Mouse (Mus musculus) hindlimb bud, embryonic 11.5 days (tissue): ENCODE results near the gene 1700017B05Rik.
"Not testable (repeated sequence)": the region's sequence is repeated elsewhere in the genome, so short reads cannot be mapped to it uniquely, and the experiment has no call there.

Experiments used
- DNase-seq: peaks from one replicate; pipeline ENCODE4 v3.0.0-alpha.2; 2012; ENCODE audit warnings: low read depth, low spot score; ENCODE audit errors: extremely low spot score

1700017B05Rik gene

DNA sequence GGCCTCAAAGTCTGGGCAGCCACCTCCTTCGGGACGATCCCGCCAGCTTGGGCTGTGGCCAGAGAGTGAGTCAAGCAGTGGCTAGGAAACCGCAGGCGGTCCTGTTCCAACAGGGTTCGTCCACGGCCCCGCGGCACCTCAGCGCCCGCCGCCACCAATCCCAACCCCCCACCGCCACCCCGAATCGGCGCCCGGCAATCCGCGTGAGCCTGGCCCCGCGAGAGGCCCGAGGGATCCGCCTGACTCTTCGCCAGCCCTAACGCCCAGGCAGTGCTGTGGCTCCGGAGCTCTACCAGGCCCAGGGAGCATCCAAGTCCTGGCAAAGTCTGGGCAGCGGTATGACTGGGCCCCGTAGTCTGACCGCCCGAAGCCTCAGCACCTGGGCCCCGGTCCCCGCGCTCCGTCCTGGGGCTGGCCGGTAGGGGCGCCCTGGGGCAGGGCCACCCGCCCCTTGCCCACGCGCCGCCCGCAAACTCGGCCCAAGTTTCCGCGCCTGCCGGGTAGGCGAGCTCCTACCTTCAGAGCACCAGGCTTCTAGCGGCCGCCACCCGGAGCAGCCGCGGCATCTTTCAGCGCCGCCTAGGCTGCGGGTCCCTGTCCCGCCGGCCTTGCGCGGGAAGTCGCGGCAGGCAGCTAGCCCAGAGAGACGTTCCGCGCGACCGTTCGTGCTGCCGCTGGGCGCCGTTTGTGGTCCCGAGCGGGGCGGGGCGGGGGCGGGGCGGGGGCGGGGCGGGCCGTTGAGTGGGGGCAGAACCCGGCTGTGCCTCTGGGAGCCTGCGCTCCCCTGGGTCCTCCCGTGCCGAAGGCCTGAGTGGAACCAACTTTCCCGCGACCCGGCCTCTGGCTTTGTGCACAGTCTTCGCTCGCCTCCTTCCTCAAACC, at the start of gene 1700017B05Rik:
TSS of gene 1700017B05Rik (minus strand) at position 700 of the 882 bp plus-strand sequence.
- DNase-seq = no peak

DNA sequence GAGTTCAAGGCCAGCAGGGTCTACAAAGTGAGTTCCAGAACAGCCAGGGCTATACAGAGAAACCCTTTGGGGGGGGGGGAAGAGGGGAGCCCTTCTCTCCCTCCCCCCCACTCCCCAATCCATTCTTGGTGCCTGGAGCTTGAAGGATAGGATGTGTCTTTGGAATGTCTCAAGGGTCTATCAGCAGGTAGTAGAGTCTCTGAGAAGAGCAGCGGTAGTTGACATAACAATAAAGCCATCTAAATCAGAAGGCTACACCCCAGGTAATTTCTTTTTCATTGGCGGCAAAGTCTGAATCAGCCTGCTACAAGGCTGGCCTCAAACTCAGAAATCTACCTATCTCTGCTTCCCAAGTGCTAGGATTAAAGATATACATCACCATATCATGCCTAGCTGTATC, 48.5 kb upstream of the 1700017B05Rik start:
- no peak for DNase-seq

GRCm38 (mm10) chr9:57309353-57309752, 46.9 kb upstream of the 1700017B05Rik start:
- DNase-seq = no peak

- no peak for DNase-seq
These were observed 45.0 kb upstream of the 1700017B05Rik start for GRCm38 (mm10) chr9:57307456-57307855.

GRCm38 (mm10) chr9:57304716-57305115, 42.3 kb upstream of the 1700017B05Rik start:
- DNase-seq = not testable (repeated sequence)

GRCm38 (mm10) chr9:57304251-57304650, 41.8 kb upstream of the 1700017B05Rik start:
- no peak for DNase-seq

GRCm38 (mm10) chr9:57303356-57303755, 40.9 kb upstream of the 1700017B05Rik start:
- DNase-seq = no peak

GRCm38 (mm10) chr9:57300825-57301224, 38.4 kb upstream of the 1700017B05Rik start:
- no peak for DNase-seq

DNA sequence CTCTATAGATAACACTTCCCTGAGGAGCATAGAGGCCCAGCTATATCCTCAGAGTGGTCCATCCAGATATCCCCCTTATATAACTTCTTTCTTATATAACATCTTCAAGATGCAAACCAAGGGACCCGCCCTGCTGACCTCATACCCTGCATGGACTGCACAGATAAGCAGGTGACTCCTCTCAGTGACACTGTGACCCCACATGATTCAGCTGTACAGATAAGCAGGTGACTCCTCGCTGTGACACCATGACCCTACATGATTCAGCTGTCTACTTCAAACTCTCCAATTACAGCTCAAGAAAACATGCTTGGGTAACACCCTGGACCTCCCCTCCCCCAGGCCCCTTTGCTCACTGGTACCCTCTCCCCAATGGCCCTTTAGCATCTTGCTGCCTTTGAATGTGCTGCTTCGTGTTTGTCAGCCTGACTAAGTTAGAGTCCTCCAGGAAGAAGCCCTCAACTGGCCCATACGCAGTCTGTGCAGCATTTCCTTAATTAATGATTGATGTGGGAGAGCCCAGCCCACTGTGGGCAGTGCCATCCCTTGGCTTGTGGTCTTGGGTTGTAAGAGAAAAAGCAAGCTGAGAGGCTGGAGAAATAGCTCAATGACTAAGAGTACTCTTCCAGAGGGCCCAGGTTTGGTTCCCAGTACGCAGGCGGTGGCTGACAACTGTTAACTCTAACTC, 37.5 kb upstream of the 1700017B05Rik start:
- DNase-seq = no peak

DNA sequence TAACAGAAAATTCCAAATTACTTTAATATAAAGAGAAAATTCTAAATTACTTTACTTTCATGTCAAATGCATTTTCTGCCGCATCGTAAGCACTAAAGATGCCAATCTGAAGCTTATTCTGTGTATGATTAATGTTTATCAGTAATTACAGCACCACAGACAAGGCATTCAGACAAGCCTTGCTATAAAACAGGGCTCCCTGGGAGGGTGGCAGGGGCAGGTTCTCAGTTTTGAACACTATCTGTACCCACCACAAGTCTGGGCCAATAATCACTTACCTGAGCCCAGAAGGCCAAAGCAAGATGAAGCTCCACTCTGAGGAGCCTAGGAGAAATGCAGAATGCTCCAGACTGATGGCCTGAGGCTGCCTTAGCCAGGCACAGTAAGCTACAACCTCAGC, 35.5 kb upstream of the 1700017B05Rik start:
- DNase-seq = no peak

DNA sequence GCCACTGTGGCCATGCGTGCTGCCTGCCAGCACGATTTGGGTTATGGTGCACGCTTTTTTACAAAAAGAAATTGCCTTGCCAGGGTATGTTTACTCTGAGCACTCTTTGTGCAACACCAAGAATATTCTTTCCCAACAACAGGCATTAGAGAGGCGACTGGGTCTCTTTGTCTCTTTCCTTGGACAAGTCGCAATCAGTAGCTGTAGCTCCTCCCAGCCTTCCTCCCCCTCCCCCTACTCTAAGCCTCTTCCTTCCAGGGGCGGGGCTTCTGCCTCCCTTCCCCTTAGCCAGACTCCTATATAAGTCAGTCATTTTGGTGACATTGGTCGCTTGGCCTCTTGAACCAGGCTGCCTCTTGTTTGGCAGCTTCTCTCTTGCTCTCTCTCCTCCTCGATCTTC, 33.9 kb upstream of the 1700017B05Rik start:
- DNase-seq = no peak

DNA sequence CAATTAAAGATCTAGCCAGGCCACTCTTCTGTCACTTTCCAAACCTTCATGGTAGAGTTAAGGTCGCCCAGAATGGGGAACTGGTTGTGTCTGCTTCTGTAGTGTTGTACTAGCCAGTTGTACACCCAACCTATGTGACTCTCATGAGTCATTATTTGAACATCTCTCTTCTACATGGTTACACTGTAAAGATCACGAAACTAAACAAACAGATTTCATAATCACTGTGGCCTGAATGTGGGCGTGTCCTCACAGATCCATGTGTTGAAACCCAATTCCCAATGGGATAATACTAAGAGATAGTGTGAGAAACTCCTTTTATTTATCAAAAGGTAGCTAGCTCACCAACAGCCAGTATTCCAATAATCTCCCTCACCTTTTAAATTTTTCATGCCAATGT, 33.3 kb upstream of the 1700017B05Rik start:
- DNase-seq = no peak

DNA sequence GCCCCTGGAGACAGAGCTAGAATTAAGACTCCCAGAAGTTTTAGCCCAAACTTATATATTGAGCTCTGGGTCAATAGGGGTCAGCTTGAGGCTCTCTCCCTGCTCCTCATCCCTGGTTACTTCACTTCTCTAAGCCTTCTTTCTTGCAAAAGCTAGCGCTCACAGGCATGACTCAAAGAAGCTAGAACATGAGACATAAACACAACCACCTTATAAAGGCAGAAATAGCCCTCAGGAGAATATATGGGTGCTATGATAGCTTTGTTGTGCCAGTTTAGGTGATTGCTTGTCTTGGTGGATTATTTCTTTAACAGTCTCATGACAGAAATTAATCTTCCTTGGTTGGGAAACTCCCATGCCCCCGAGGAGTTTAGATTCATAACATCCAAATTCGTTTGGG, 32.5 kb upstream of the 1700017B05Rik start:
- no peak for DNase-seq

DNA sequence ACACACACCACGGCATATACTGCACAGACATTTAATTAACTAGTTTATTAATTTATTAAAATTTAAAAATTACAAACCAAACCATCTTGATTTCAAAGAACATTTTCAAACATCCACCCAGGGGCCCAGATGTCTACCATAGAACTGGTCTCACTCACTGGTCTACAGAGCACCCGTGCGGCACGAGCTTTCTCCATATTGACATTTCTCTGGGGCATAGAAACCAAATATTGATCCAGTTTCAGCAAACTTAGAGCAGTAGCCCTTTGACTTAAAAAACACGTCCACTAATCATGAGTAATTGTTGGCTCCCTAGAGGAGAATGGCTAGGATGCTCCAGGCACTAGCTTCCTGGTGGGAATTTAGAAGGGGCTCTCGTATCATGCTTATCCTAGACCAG, 24.8 kb upstream of the 1700017B05Rik start:
- DNase-seq = no peak

DNA sequence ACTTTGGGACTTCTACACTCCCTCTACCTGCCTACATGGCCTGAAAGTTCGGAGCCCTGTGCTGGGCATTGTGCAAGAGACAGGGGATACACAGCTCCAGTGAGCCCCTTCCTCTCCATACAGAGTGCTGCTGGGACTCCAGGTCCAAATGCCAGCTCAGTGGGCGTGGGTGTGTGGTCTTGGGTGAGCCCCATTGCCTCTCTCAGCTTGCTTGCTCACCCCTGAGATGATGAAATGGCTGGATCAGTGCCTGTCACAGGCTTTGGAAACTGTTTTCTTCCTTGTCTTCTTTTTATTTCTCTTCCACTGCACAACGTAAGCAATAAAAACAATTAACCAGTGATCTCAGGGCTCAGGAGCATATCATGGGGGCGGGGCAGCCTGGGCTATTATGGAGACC, 20.9 kb upstream of the 1700017B05Rik start:
- no peak for DNase-seq

GRCm38 (mm10) chr9:57282686-57283085, 20.3 kb upstream of the 1700017B05Rik start:
- DNase-seq = no peak

DNA sequence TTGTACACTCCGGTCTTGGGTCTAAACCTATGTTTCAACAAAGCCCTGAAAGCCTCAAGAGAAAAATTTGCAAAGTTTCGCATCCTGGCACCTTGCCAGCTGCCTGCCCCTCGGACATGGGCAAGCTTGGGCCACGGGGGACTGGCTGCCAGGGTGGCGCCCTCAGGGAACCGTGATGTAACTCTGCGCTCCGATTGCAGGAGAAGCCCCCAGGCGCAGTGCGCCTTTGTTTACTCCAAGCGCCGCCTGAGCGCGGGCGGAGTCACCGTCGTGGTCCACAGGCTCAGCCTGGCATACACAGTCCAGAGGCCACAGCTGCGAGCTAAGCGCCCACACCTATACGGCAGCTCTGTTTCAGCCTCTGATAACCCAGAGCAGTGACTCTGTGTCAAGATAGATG, 19.1 kb upstream of the 1700017B05Rik start:
- no peak for DNase-seq

DNA sequence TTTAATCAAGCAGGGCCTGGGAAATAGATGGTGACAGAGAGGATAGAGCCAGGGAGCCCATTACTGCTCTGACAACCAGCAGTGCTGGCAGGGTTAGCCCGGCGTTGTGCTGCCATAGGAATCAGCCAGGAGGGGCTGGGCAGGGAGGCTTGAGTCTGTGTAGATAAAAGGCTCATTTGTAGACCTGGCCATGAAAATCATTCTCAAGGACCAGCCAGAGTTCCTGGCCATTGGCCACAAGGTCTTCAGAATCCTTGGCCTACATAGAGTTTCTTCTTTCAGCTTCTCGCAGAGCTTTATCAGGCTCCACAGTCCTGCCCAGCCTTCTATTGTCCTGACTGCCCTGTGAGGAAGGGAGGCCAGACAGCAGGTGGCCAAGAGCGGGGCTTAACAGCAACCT, 17.0 kb upstream of the 1700017B05Rik start:
- DNase-seq = no peak

DNA sequence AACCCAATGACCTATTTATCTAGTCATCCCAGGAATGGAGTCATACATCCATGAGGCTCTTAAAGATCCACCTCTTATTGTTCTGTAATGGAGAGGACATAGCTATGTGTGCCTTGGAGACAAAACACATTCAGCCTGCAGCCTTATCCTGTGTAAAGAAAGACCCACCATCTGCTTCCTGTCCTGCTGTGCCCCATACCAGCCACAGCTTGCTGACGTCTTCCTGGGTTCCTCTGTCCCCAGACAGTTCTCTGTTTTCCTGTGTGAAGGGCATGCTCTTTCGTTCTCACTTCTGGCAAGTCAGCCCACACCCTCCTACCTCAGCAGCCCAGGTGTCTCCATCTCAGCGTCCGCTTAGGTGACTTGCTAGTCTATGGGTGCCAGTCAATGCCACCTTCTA, 15.9 kb upstream of the 1700017B05Rik start:
- DNase-seq = no peak

GRCm38 (mm10) chr9:57276311-57276710, 13.9 kb upstream of the 1700017B05Rik start:
- no peak for DNase-seq

DNA sequence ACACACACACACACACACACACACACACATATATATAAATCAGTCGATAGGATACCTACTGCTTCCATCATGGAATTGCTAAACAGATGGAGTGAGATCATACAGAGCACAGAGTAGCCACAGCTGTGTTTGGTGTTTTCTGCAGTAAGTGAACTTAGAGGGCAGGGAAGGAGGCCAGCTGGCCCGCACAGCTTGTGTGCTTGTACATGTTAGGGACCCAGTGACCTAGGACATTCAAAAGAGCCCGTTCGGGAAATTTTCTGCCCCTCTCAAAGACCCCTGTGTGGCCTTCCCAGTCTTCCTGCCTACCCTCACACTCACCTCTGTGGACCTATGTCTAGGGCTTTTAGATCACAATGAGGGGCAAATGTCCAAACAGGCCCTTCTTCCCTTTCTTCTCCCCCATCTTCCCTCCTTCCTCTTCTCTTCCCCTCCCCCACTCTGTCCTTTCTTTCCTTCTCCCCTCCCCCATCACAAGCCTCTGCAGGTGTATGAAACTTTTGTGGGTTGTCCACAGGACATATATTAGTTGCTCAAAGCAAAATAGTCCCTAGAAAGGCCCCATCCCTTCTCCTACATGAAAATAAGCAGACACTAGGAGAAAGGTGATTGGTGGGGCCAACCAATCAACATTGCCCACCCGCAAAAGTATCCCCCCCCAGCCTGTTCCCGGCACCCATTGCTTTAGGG, 11.5 kb upstream of the 1700017B05Rik start:
- no peak for DNase-seq
